Mouse (Mus musculus): ENCODE results near the gene Thbs2. TPM values are rescaled to one million over a fixed set of nuclear protein-coding genes. Genes with fewer than 3 reads are reported as not detected.

The Thbs2 gene
- polyA plus RNA-seq, 1 experiment from 2014 or later, result 6.9 TPM

DNA sequence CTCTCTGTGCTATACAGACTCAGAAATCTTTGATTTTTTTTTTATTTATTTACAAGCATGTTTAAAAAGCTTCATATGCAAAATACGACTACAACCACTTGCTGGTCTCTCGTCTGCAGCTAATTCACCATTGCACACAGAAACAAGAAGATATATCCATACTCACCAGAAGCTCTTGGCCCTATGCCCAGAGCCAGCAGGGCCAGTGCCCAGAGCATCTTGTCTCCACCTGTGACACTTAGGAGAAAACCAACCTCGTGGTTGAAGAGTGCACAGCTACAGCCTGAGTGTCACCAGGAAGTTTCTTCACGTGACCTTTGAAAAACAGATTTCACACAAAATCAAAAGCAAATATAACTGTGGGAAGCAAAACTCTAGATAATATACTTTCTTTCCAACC, 2.8 kb downstream of the Thbs2 start:
- Histone ChIP-seq H3K4me1 (ENCODE audit: control insufficient read depth, insufficient read depth, low read length) (no peaks in the 10 kb centered on the region; the same call in 1 of the 2 replicates), H3K36me3 (ENCODE audit: control insufficient read depth, insufficient read depth, low read length) (no peaks in the 10 kb centered on the region), H3K4me2 (replicated peaks; ENCODE audit: low read depth, low read length) (no peak overlapping the region), H3K4me3 (ENCODE audit: low read length) (no peak overlapping the region), H3K27ac (ENCODE audit: low read depth, low read length) (no peak overlapping the region), H3K9me3 (ENCODE audit: control insufficient read depth, low read length) (no peaks in the 10 kb centered on the region), H3K27me3 (ENCODE audit: control insufficient read depth, insufficient read depth, low read length) (no peaks in the 10 kb centered on the region), H3K9ac (ENCODE audit: low read depth, low read length) (no peak overlapping the region)
- no peak for ATAC-seq (ENCODE audit: low FRiP score, low TSS enrichment)
- 75% methylated on average over 4 of the region's 4 CpGs for WGBS

DNA sequence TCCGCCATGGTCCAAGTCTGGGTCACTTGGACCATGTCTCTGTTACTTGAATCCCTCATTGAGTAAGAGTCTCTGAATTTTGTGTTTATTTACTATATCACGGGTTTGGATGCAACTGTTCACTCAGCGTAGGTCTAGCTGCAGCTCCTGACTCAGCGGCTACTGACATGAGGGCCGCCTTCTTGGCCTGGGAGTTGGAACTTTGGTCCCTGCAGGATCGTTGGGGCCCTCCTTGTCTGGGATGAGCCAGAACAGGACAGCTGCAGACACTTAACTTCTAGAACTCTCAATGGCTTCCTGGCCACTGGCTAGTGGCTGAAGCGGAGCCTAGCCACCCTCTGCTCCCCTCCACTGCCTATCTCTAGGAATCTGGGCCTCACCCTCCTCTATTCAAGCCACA, 11.2 kb downstream of the Thbs2 start:
- Histone ChIP-seq H3K27me3 (ENCODE audit: control insufficient read depth, insufficient read depth, low read length) (no peaks in the 10 kb centered on the region), H3K9me3 (ENCODE audit: control insufficient read depth, low read length) (no peaks in the 10 kb centered on the region), H3K36me3 (ENCODE audit: control insufficient read depth, insufficient read depth, low read length) (no peaks in the 10 kb centered on the region; the same call in 1 of the 2 replicates), H3K4me3 (ENCODE audit: low read length) (no peak overlapping the region), H3K4me1 (ENCODE audit: control insufficient read depth, insufficient read depth, low read length) (no peaks in the 10 kb centered on the region), H3K9ac (ENCODE audit: low read depth, low read length) (no peak overlapping the region), H3K27ac (ENCODE audit: low read depth, low read length) (no peak overlapping the region), H3K4me2 (replicated peaks; ENCODE audit: low read depth, low read length) (no peak overlapping the region)
- ATAC-seq (ENCODE audit: low FRiP score, low TSS enrichment), result no peak
- WGBS, result 92% methylated on average over 7 of the region's 7 CpGs

DNA sequence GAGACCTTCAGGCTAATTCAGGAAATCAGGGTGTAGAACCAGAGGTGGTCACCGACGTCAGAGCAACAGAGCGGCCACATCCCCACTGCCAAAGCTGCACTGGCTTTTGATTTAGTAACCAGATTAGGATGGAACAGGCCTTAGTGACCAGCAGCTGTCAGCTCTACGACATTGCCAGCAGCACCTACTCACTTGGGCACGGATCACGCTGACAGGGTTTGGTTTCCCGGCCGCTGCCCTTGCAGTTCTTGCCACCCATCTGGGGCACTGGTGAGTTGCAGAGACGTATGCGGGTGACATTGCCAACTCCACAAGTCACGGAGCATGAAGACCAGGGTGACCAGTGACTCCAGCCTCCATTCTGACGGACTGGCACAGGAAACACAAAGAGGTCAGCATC, 13.0 kb downstream of the Thbs2 start:
- no peaks in the 10 kb centered on the region; the same call in 1 of the 2 replicates for H3K36me3 ChIP-seq (ENCODE audit: control insufficient read depth, insufficient read depth, low read length)

DNA sequence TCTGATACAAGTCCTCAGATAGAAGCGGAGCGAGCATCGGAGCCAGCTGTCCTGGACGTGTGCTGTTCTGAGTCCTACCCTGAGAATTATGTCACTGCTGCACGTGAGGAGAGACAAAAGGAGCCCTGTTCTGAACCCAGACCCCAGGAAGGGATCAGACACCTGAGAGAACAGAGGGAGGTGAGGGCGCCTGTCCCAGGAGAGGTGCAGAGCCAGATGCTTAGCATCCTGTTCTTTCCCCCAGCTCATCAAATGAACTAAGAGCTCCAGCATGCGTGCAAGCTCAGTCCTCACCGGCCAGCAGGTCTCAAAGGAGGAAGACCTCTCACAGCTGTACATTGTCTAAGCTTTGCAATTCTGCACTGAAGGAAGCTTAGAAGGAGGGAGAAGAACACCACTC, 16.8 kb downstream of the Thbs2 start:
- Histone ChIP-seq H3K27me3 (ENCODE audit: control insufficient read depth, insufficient read depth, low read length) (no peaks in the 10 kb centered on the region), H3K4me3 (ENCODE audit: low read length) (no peak overlapping the region), H3K9me3 (ENCODE audit: control insufficient read depth, low read length) (no peaks in the 10 kb centered on the region), H3K27ac (ENCODE audit: low read depth, low read length) (no peak overlapping the region), H3K9ac (ENCODE audit: low read depth, low read length) (no peak overlapping the region), H3K36me3 (ENCODE audit: control insufficient read depth, insufficient read depth, low read length) (no peaks in the 10 kb centered on the region), H3K4me2 (replicated peaks; ENCODE audit: low read depth, low read length) (no peak overlapping the region), H3K4me1 (ENCODE audit: control insufficient read depth, insufficient read depth, low read length) (no peaks in the 10 kb centered on the region)
- ATAC-seq (ENCODE audit: low FRiP score, low TSS enrichment), result no peak
- 76% methylated on average over 8 of the region's 8 CpGs for WGBS

More for the DNA sequence above, 13.0 kb downstream of the Thbs2 start:
- WGBS, result 88% methylated on average over 12 of the region's 12 CpGs
- Histone ChIP-seq H3K4me1 (ENCODE audit: control insufficient read depth, insufficient read depth, low read length) (no peaks in the 10 kb centered on the region), H3K4me2 (replicated peaks; ENCODE audit: low read depth, low read length) (no peak overlapping the region), H3K9ac (ENCODE audit: low read depth, low read length) (no peak overlapping the region), H3K9me3 (ENCODE audit: control insufficient read depth, low read length) (no peaks in the 10 kb centered on the region), H3K27ac (ENCODE audit: low read depth, low read length) (no peak overlapping the region), H3K4me3 (ENCODE audit: low read length) (no peak overlapping the region), H3K27me3 (ENCODE audit: control insufficient read depth, insufficient read depth, low read length) (no peaks in the 10 kb centered on the region)
- ATAC-seq (ENCODE audit: low FRiP score, low TSS enrichment), result no peak

DNA sequence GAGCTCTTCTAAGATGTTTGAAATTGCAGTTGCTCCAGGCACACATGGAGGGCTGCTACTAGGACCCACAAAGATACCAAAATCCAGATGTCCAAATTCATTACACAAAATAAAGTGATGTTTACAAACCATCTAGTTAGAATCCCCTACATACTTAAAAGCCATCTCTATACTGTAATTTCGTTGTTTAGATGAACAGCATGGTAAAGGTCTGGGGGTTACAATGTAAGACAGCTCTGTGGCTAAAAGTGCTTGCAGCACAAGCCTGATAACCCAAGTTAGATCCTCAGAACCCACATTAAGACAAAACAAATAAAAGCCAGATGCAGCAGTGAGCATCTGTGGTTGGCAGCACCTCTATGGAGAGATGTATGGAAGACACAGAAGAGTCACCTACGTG, 18.5 kb downstream of the Thbs2 start:
- no peak for ATAC-seq (ENCODE audit: low FRiP score, low TSS enrichment)
- no peaks in the 10 kb centered on the region for H3K9me3 ChIP-seq (ENCODE audit: control insufficient read depth, low read length)
- H3K36me3 ChIP-seq (ENCODE audit: control insufficient read depth, insufficient read depth, low read length), result no peaks in the 10 kb centered on the region
- H3K4me1 ChIP-seq (ENCODE audit: control insufficient read depth, insufficient read depth, low read length), result no peaks in the 10 kb centered on the region
- no peak overlapping the region for H3K27ac ChIP-seq (ENCODE audit: low read depth, low read length)
- H3K9ac ChIP-seq (ENCODE audit: low read depth, low read length), result no peak overlapping the region
- WGBS, result 88% methylated on average over 2 of the region's 2 CpGs
- no peaks in the 10 kb centered on the region for H3K27me3 ChIP-seq (ENCODE audit: control insufficient read depth, insufficient read depth, low read length)
- H3K4me2 ChIP-seq (replicated peaks; ENCODE audit: low read depth, low read length), result no peak overlapping the region
- H3K4me3 ChIP-seq (ENCODE audit: low read length), result no peak overlapping the region

DNA sequence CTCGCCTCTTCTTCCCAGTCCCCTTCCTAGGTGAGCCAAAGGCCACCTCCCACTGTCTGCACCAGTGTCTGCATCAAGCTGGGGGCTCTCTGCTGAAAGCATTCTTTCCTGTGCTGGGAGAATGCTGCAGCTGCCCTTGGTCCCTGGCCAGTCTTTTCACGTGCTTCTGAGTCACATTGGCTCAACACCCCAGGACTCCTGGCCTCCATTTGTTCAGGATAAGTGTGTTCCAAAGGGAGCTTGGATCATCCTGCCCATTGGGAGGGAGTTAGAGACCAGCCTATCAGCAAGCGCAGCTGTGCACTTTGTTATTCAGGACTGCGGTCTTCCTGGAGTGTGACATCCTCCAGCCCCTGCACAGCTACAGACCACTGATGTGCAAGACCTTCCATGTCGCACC, 21.6 kb downstream of the Thbs2 start:
- no peak for ATAC-seq (ENCODE audit: low FRiP score, low TSS enrichment)
- no peaks in the 10 kb centered on the region for H3K27me3 ChIP-seq (ENCODE audit: control insufficient read depth, insufficient read depth, low read length)

DNA sequence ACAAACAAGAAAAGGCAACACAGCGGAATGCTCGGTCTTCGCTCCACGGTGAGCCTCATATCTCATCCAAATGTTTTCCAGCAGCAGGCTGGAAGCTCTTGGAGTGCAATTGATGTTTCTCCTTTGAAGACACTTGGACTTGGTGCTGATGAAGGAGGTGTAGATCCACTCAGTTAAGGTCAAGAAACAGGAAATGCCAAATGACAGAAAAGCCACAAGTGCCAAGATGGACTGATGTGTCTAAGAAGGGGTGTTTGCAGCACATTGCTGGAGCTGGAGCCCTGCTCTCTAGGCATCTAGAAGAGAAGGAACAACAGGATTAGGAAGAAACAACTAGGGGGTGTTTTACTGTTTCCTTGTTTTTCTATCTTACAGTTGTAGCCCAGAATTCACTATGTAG, 26.8 kb downstream of the Thbs2 start:
- H3K36me3 ChIP-seq (ENCODE audit: control insufficient read depth, insufficient read depth, low read length), result no peaks in the 10 kb centered on the region
- 43% methylated on average over 4 of the region's 4 CpGs for WGBS
- no peak overlapping the region for H3K4me2 ChIP-seq (replicated peaks; ENCODE audit: low read depth, low read length)
- H3K27ac ChIP-seq (ENCODE audit: low read depth, low read length), result no peak overlapping the region
- no peaks in the 10 kb centered on the region for H3K4me1 ChIP-seq (ENCODE audit: control insufficient read depth, insufficient read depth, low read length)
- no peak for ATAC-seq (ENCODE audit: low FRiP score, low TSS enrichment)
- no peaks in the 10 kb centered on the region for H3K27me3 ChIP-seq (ENCODE audit: control insufficient read depth, insufficient read depth, low read length)
- no peak overlapping the region for H3K4me3 ChIP-seq (ENCODE audit: low read length)
- no peak overlapping the region for H3K9ac ChIP-seq (ENCODE audit: low read depth, low read length)
- no peaks in the 10 kb centered on the region for H3K9me3 ChIP-seq (ENCODE audit: control insufficient read depth, low read length)

More for the DNA sequence above, 21.6 kb downstream of the Thbs2 start:
- H3K4me2 ChIP-seq (replicated peaks; ENCODE audit: low read depth, low read length), result no peak overlapping the region
- 48% methylated on average over 5 of the region's 5 CpGs for WGBS
- H3K27ac ChIP-seq (ENCODE audit: low read depth, low read length), result no peak overlapping the region
- H3K9ac ChIP-seq (ENCODE audit: low read depth, low read length), result no peak overlapping the region
- H3K4me3 ChIP-seq (ENCODE audit: low read length), result no peak overlapping the region
- H3K9me3 ChIP-seq (ENCODE audit: control insufficient read depth, low read length), result no peaks in the 10 kb centered on the region
- H3K36me3 ChIP-seq (ENCODE audit: control insufficient read depth, insufficient read depth, low read length), result no peaks in the 10 kb centered on the region
- no peaks in the 10 kb centered on the region for H3K4me1 ChIP-seq (ENCODE audit: control insufficient read depth, insufficient read depth, low read length)

DNA sequence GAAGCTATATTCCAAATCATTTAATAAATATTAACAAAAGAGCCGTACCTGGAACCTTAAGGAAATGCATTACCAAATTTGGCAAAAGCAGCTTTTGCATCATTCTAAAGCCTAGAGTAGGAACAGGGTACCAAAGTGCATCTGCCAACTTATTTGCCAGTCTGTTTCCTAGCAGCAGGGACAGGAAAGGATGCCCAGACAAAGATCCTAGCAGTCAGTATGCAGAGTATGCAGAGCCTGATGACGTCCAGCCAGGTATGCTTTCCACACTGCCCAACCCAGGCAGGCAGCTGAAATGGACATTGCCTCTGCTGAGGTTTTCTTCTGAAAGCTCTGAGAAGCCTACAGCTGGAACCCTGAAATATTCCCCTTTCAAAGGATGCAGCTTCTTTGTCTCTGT, 27.6 kb downstream of the Thbs2 start:
- no peak for ATAC-seq (ENCODE audit: low FRiP score, low TSS enrichment)
- 73% methylated on average over 2 of the region's 2 CpGs for WGBS

DNA sequence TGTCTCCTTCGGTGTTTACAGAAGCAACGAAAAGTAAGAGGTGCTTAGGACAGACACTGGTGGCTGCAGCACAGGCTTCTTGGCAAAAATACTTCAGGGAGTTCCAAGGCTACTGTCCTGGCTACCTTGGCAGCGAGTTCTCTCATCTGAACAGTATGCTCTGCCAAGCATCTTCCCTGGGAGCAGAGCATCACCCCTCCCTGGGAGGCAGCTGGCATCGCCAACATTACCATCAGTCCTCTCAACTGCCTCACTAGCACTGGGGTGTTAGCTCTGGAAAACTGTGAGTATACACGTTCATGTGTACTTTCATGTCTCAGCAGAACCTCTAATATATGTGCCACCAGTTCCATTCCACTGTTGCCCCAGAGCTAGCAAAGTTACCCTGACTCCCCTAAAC, 30.7 kb downstream of the Thbs2 start:
- H3K4me2 ChIP-seq (replicated peaks; ENCODE audit: low read depth, low read length), result no peak overlapping the region
- H3K27me3 ChIP-seq (ENCODE audit: control insufficient read depth, insufficient read depth, low read length), result no peaks in the 10 kb centered on the region
- 84% methylated on average over 5 of the region's 5 CpGs for WGBS
- H3K4me1 ChIP-seq (ENCODE audit: control insufficient read depth, insufficient read depth, low read length), result no peaks in the 10 kb centered on the region
- H3K27ac ChIP-seq (ENCODE audit: low read depth, low read length), result no peak overlapping the region
- H3K9me3 ChIP-seq (ENCODE audit: control insufficient read depth, low read length), result no peaks in the 10 kb centered on the region
- no peak overlapping the region for H3K4me3 ChIP-seq (ENCODE audit: low read length)
- H3K9ac ChIP-seq (ENCODE audit: low read depth, low read length), result no peak overlapping the region
- H3K36me3 ChIP-seq (ENCODE audit: control insufficient read depth, insufficient read depth, low read length), result no peaks in the 10 kb centered on the region
- ATAC-seq (ENCODE audit: low FRiP score, low TSS enrichment), result no peak

More for the DNA sequence above, 27.6 kb downstream of the Thbs2 start:
- H3K4me2 ChIP-seq (replicated peaks; ENCODE audit: low read depth, low read length), result no peak overlapping the region
- no peaks in the 10 kb centered on the region for H3K9me3 ChIP-seq (ENCODE audit: control insufficient read depth, low read length)
- H3K27me3 ChIP-seq (ENCODE audit: control insufficient read depth, insufficient read depth, low read length), result no peaks in the 10 kb centered on the region
- H3K36me3 ChIP-seq (ENCODE audit: control insufficient read depth, insufficient read depth, low read length), result no peaks in the 10 kb centered on the region
- H3K9ac ChIP-seq (ENCODE audit: low read depth, low read length), result no peak overlapping the region
- H3K4me3 ChIP-seq (ENCODE audit: low read length), result no peak overlapping the region
- H3K27ac ChIP-seq (ENCODE audit: low read depth, low read length), result no peak overlapping the region
- H3K4me1 ChIP-seq (ENCODE audit: control insufficient read depth, insufficient read depth, low read length), result no peaks in the 10 kb centered on the region

DNA sequence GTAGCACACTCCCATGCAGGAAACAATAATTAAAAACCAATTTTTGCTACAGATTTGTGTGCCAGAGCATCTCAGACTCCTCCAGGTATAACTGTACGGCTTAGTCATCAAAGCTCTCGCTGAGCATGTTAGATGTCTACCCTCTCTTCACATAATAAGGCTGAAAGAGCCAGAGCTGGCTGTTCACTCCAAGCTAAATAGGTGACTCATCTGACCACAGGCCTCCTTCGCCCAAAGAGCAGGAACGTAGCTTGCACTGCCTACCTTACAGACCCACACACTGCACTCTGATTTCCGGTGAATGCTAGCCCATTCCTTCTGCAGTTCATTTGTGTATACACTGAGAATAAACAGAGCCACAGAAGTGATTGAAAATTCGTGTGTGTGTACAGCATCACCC, 31.6 kb downstream of the Thbs2 start:
- WGBS, result 86% methylated on average over 6 of the region's 6 CpGs
- Histone ChIP-seq H3K36me3 (ENCODE audit: control insufficient read depth, insufficient read depth, low read length) (no peaks in the 10 kb centered on the region), H3K27me3 (ENCODE audit: control insufficient read depth, insufficient read depth, low read length) (no peaks in the 10 kb centered on the region), H3K4me3 (ENCODE audit: low read length) (no peak overlapping the region), H3K4me2 (replicated peaks; ENCODE audit: low read depth, low read length) (no peak overlapping the region), H3K9me3 (ENCODE audit: control insufficient read depth, low read length) (no peaks in the 10 kb centered on the region), H3K9ac (ENCODE audit: low read depth, low read length) (no peak overlapping the region), H3K27ac (ENCODE audit: low read depth, low read length) (no peak overlapping the region), H3K4me1 (ENCODE audit: control insufficient read depth, insufficient read depth, low read length) (no peaks in the 10 kb centered on the region)
- ATAC-seq (ENCODE audit: low FRiP score, low TSS enrichment), result no peak
